Mouse (Mus musculus): ENCODE data around the gene Satb1.

The Satb1 gene

DNA sequence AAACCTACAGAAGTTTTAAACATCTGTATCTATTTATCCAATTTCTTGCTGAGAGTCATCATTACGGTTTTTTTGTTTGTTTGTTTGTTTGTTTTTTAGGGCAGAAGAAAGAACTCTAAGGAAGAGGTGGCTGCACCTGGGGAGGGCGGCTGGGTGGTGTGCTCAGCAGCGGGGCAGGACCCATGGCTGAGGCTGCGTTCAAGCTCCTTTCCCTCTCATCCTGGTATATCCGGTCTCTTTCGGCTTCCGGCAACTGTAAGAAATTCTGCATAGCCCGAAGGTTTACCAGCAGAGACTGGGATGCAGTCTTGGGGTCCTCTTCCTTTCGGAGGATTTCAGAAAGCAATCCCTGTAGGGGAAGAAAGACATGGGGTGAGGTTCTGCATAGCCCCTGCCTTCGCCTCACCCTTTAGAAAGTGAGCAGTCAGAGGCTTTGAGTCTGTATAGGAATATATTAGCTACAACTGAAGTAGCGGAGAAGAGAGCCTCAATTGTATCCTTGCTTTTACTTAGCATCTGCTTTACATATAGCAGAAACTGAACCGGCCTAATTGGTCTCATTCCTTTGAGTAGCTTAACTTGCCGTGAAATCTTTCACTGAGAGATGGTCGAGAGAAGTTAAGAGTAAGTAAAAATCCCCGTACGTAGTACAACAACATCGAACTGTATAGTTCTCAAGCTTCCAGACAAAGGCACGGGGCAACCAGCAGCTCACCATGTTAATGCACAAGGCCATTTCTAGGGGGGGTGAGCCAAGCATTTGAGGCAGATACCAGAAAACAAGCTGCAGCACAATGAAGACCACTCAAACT is 57.8 kb downstream of the Satb1 start:
- no peak for DNase-seq (ENCODE audit: low spot score)

DNA sequence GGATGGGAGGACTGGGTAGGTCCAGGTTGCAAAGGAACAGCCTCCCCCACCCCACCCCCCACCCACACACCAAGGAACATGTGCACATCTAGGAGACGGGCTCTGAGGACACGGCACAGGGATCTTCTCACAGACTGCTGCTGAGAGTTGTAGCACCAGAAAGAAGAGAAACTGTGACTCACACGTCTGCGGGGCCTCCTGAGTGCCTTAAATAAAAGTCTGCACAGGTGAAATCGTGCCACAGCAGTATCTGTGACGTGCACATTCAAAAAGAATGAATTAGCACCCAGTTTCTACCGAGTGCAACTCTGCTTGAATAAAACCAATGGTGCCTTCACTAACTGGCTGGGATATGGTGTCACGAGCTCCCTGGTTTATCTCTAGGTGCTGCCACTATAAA is 69.5 kb downstream of the Satb1 start:
- DNase-seq (ENCODE audit: low spot score): no peak

DNA sequence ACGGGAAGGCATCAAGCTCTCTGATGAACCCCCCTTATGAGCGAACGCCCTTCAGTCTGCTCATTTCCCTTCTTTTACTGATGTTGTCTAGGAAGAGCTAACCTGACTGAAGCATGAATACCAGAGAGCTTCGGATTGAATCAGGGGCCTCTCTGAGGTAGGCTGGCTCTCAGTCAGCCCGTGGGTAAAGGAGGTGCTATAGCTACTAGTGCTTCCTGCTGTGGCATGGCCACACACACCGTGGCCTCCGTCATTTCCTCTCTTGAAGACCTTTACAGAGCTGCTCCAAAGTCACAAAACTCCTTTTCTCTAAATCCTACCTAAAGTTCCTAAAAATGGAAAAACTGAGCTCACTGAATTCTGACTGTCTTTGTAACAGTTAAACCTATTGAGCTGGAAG is 70.6 kb downstream of the Satb1 start:
- DNase-seq (ENCODE audit: low spot score): no peak

DNA sequence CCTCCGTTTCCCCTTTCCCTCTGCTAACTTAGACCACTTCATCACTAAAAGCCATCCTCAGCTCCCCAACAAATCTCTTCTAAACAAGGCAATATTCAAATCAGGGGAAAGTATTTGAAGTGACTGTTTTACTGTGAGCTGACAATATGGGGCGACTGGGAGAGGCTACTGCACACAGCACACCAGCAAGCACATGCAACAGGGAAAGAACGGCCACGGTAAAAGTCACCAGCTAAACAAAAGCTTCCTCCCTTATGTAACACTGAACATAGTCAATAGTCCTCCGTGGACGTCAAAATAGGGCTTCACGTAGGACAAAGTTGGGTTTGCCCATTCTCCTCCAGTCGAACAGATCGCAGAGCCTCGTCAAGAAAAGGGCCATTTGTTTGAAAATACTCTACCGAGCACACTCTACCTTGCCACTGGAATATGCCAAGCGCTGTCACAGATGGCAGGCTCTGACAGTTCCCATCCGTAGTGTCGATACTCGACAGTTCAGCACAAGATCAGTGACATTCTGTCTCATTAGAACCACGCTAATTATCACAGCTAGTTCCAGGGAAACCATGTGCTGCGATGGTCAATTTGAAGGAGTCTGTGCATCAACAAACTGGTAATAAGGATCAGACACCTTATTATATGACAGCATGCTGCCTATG is 72.0 kb downstream of the Satb1 start:
- DNase-seq (ENCODE audit: low spot score): peak; percentile 52

DNA sequence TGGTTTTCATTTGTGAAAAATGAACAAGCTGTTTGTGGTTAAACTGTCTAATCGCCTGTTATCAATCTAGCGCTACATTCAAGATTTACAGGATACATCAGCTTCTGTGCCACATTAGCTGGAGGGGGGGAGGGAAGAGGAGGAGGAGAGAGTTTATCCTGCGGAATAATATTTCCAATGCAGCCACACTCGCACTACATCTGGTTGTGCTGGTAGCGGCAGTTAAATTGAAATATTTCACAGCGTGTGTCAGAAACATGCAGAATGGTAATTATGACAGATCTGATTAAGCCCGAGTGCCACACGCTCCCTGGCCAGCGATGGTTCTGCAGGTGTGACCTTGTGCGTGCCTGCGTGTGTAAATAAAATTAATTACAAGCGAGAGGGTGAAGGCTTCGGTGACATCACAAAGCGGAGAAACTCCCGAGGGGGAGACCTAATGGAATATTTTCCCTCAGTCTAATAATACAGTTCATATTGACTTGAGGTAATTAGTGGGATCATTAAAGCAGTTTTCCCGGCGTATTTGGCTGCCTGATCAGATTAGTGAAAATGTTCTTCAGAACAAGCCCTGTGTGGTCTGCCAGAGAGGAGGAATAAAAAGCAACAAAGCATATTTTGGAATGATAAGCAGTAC is 72.7 kb downstream of the Satb1 start:
- peak; percentile 52 for DNase-seq (ENCODE audit: low spot score)

DNA sequence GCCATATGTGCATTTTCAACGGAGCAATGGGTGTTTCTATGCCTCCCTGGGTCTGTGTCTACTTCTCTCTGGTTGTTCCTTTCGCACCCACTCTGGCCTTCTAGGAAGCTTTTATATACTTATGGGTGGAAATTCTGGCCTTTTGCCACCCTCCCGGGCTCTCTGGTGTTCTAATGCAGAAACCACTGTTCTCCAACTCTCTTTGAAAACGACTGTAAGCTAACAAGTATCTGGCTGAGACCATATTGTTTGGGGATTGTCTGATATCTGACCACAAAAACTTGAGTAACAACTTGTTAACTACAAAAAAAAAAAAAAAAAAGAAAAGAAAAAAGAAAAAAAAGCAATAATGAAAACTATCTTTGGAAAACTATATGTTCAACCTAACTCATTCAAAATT is 73.6 kb downstream of the Satb1 start:
- no peak for DNase-seq (ENCODE audit: low spot score)

DNA sequence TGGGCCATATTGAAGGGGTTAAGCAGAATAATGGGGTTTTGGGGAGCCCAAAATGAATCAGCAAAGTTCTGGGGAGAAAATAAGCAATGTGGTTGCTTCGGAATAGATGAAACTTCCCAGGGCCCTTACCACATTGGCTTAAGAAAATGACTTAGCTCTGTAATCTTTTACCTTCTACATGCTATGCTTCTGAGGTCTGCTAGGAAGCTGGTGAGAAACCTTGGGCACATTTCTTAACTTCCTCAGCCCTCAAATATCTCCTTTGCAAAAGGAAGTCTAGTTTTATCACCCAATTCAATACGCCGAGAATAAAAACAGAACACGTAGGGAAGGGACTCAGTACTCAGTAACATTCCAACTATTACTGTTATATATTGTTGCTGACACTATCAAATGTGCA is 80.9 kb downstream of the Satb1 start:
- no peak for DNase-seq (ENCODE audit: low spot score)

DNA sequence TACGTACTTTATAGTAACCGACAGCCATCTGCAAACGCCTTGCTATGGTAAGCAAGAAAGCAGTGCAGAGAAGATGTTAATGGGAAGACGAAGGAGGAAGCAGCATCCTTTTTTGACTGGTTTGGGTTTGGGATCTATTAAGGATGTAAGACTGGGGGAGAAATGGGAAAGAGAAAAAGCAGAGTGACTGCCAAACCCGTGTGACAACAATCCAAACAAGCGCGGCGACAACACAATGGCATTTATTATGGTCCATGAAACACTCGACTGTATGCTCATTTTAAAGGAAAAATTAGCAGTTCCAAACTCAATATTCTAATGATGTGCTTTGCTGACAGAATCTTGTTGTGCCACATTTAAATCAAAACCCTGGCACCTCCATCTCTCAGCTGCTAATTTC is 85.9 kb downstream of the Satb1 start:
- no peak for DNase-seq (ENCODE audit: low spot score)

DNA sequence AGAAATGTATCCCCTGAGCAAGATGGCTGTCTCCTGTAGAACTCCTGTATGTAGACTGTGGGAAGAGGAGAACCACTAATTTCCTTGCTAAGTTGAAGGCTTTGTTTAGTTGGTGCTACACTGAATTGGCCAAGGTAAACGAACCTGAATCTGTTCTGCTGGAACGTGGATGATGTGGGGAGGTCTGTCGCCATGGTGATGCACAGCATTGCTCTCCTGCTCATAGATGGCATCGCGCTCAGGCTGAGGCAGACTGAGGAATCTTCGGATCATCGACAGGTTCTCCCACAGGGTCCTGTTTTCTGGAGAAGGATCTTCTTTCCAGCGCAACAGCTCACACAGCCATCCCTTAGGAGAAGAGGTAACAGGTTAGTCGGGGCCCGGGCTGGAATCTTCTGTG is 90.6 kb downstream of the Satb1 start:
- DNase-seq (ENCODE audit: low spot score): no peak

DNA sequence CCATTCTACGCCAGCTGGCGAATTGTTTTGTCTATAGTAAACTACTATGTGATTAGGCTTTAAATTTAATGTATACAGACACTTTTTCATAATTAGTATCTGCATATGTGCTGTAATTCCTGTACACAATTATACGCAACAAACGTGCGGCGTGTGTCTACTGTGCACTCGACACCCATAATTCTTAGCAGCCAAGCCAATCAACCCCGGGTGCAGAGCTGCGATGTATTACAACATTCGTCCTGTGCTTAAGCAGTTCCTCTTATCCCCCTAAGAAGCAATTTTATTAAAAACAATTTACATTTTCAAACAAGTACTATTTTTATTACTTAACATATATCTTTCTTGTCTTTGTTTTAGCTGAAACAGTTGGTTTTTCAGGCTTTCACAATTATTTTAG is 92.0 kb downstream of the Satb1 start:
- DNase-seq (ENCODE audit: low spot score): no peak

DNA sequence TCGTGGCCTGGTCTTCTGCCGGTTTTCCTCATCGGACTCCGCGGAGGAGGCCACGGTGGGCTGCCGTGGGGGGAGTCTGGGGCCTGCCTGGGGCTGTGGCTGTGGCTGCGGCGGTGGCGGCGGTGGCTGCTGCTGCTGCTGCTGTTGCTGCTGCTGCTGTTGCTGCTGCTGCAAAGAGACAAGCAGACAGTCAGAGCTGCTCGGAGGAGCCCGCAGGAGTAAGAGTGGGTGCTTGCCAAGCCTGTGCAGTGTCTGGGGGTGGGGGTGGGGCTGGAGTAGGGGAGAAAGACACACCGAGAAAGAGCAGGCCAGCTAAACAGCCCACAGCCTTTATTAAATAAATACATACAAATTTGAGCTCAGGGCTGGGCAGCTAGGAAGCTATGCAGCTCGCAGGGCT is 92.8 kb downstream of the Satb1 start:
- DNase-seq (ENCODE audit: low spot score): peak; percentile 58

DNA sequence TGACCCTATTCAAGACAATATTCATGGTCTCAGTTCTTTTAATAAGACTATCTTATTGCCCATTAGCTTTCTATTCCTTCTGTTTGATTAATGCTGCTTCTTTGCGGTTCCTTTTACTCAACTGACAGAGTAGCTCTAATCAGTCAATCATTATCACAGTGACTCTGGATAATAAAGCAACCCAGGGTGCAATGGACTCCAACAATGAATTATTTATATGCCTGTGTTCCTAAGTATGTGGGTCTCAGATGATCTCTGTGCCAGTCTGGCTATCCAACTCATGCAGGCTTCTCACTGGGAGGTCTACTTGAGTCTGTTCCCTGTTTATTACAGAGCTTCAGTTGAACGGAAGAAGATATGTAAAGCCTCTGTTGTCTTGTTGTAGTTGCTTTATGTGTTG is 108.6 kb downstream of the Satb1 start:
- DNase-seq (ENCODE audit: low spot score): no peak

DNA sequence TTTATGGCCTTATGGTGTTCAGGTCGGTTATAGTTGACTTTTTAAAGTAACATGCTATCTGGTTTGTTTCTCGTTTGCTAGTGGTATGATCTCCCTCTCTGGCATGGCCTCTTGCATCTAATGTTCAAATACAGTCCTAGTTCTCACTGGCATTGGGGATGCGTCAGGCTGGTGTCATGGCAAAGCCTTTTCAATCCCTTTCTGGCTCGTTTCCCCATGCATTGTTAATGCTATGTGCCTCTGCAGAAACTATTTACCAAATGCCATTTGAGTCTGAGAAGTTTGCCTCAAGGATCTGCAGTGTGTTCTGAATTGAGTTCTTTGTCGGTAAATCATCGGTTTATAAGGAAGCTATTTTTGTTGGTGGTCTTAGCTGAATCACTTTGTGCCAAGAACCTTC is 137.4 kb downstream of the Satb1 start:
- DNase-seq (ENCODE audit: low spot score): no peak

DNA sequence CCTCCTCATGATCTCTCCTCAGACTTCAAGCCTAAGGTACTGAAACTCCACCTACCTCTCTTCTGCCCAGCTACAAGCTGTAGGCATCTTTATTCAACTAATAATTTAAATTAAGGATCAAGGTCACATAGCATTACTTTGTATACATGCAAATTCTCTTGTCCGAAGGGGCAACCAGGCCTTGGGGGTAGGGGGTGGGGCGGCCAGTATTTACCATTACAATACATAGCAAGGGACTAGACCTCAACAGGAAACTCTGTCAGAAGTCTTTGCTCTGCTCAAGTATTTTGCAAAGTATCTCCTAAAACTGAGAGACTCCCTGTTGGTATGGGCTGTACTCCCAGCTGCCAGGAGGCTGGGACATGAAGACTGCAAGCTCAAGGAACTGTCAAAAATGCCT is 137.8 kb downstream of the Satb1 start:
- no peak for DNase-seq (ENCODE audit: low spot score)

DNA sequence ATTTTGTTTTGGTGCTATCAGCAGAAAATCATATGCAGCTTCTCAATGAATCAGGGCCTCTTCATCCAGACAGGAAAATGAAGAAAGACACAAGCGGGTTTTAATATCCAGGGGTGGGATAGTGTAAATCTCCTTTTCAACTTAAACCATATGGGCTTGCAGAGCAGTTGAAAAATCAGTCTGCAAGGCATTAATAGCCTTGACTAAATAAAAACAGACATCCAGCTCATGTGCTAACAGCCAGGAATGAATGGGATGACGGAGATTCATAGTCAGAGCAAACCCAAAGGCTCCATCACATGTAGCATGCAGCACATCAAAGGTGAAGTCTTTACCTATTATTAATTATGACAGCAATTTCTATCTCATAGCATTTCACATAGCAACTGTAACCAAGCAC is 142.6 kb downstream of the Satb1 start:
- DNase-seq (ENCODE audit: low spot score): no peak

DNA sequence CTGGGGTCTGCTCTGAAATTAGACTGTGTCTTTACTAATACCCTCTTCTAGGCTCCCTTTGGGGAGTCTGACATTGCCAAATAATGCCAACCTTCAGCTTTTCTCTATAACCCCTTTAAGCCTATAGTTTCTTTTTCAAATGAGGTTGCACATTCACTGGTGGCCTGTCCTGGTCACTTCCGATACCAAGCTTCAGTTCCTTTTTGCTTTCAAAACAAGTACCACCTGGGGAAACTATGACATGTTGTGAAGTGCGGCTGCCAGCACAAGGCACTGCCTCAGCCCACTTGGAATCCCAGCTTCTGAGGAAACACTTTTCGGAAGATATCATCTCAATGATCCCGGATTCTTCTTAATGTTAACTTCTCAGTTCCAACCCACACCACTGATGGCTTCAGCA is 145.9 kb downstream of the Satb1 start:
- no peak for DNase-seq (ENCODE audit: low spot score)
